Mouse (Mus musculus) liver, postnatal 0 days (tissue): Measurements from ENCODE around the gene Vps25. TPM values are rescaled to one million over a fixed set of nuclear protein-coding genes. Genes with fewer than 3 reads are reported as not detected.
A peak's percentile ranks its signal among the peaks of the same experiment; 100 is the strongest.

Source experiments
- ATAC-seq: fragments of 200-750 bp; cut with Nextera tagmentation; 2 replicates; pipeline ENCODE4 v1.8.0; 2017; ENCODE audit warnings: mild to moderate bottlenecking, moderate library complexity
- DNase-seq: peaks from one replicate; pipeline ENCODE4 v3.0.0-alpha.2; 2016
- H3K27ac ChIP-seq: fragments of 300-500 bp; sonication (generic); 2 replicates; pipeline ENCODE4 v1.5.1; 2014; ENCODE audit warnings: antibody characterized with exemption, moderate library complexity, mild to moderate bottlenecking, low read depth
- H3K27me3 ChIP-seq: fragments of 300-500 bp; sonication (generic); 2 replicates; pipeline ENCODE4 v1.6.1; 2014; ENCODE audit warnings: low read length, control low read depth, mixed read lengths; ENCODE audit not compliant: insufficient read depth
- H3K36me3 ChIP-seq: fragments of 300-500 bp; sonication (generic); replicated peaks from 2 replicates; pipeline ENCODE4 v1.6.1; 2014; ENCODE audit warnings: mild to moderate bottlenecking, control low read depth, low read length, moderate library complexity, mixed read lengths; ENCODE audit not compliant: insufficient read depth
- H3K4me1 ChIP-seq: fragments of 300-500 bp; sonication (generic); 2 replicates; pipeline ENCODE4 v1.6.1; 2014; ENCODE audit warnings: antibody characterized with exemption, mild to moderate bottlenecking, control low read depth; ENCODE audit not compliant: insufficient read depth
- H3K4me2 ChIP-seq: fragments of 300-500 bp; sonication (generic); 2 replicates; pipeline ENCODE4 v1.6.1; 2014; ENCODE audit warnings: low read depth, mild to moderate bottlenecking, low read length, moderate library complexity, mixed read lengths
- H3K4me3 ChIP-seq: fragments of 300-500 bp; sonication (generic); 2 replicates; pipeline ENCODE4 v1.5.1; 2014; ENCODE audit warnings: low read depth, low read length
- H3K9ac ChIP-seq: fragments of 300-500 bp; sonication (generic); replicated peaks from 2 replicates; pipeline ENCODE4 v1.6.1; 2014; ENCODE audit warnings: mild to moderate bottlenecking, moderate library complexity
- H3K9me3 ChIP-seq: fragments of 300-500 bp; sonication (generic); 2 replicates; pipeline ENCODE4 v1.6.1; 2016; ENCODE audit warnings: mild to moderate bottlenecking, control low read depth, low read length, mixed read lengths
- CTCF ChIP-seq: sonication (generic); IDR thresholded peaks from 2 replicates; pipeline ENCODE4 v1.5.1; 2016; ENCODE audit warnings: antibody characterized with exemption, low read depth
- EP300 ChIP-seq: IDR thresholded peaks from 2 replicates; pipeline ENCODE4 v1.6.1; 2016; ENCODE audit warnings: antibody characterized with exemption, low read depth, mild to moderate bottlenecking
- WGBS: fragments of 180-500 bp; shearing (Covaris S2); extraction: QIAGEN DNeasy Blood & Tissue Kit; methylation state at CpG from one replicate; pipeline ENCODE4 v1.1.7; 2014; ENCODE audit not compliant: insufficient replicate concordance; 5-methylcytosine and 5-hydroxymethylcytosine counted together
- polyA plus RNA-seq: library from polyadenylated mRNA; unstranded; fragments of >200 nt; fragmentation: Nextera tagmentation; extraction: Ambion mirVana; gene quantifications from 2 replicates; pipeline ENCODE4 v1.2.1, GENCODE M21; 2015

Gene Vps25
- polyA plus RNA-seq, 1 experiment from 2014 or later, result 75.9 TPM

DNA sequence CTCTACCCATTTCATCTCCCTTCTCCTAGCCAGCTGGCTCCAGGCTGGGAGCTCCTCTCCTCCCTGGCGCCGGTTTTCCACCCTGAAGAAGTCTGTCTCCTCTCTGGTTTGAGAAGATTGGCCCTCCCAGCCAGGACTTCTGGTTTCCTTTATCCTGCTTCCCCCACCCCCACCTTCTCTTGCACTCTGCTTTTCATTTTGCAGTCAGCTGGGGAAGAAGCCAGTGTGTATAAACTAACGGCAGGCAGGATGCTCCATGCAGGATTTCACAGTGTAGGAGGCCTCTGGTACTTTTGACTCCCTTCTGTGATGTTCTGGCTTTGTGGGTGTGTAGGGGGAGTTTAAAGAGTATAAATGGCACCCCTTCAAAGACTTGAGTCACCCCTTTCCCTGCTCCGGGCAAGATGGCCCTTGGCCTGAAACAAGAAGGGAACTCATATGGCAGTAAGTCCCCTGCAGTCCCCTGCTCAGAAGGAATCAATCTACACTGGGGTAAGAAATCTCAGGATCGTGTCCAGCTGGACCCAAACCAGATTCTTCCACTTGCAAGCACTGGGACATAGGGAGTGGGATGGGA lies 15.3 kb upstream of the Vps25 start:
- no peak overlapping the region for H3K4me2 ChIP-seq
- no peak overlapping the region for H3K4me3 ChIP-seq
- H3K27me3 ChIP-seq, result no peaks in the 10 kb centered on the region
- no peak overlapping the region for H3K9ac ChIP-seq
- TF ChIP-seq EP300, result no peak
- no peaks in the 10 kb centered on the region for H3K36me3 ChIP-seq
- 51% methylated on average over 5 of the region's 5 CpGs for WGBS
- ATAC-seq, result no peak
- H3K4me1 ChIP-seq, result no peaks in the 10 kb centered on the region
- DNase-seq, result no peak
- H3K27ac ChIP-seq, result peak overlapping the region; percentile 22; the same call in 1 of the 2 replicates
- H3K9me3 ChIP-seq, result no peaks in the 10 kb centered on the region

GRCm38 (mm10) chr11:101245071-101245470 lies 8.4 kb upstream of the Vps25 start:
- Histone ChIP-seq H3K9ac (no peak overlapping the region), H3K4me3 (no peak overlapping the region), H3K9me3 (no peaks in the 10 kb centered on the region), H3K4me1 (0 out of 2 replicates have a peak, but pooled peaks cover 17% of the 10 kb centered on the region), H3K27me3 (peaks cover 34% of the 10 kb centered on the region), H3K27ac (no peak overlapping the region), H3K4me2 (peak overlapping the region; percentile 64; the same call in 1 of the 2 replicates), H3K36me3 (no peaks in the 10 kb centered on the region)
- WGBS, result 53% methylated on average over 4 of the region's 4 CpGs
- DNase-seq (no peak), ATAC-seq (no peak)
- TF ChIP-seq EP300 (no peak), CTCF (no peak)

DNA sequence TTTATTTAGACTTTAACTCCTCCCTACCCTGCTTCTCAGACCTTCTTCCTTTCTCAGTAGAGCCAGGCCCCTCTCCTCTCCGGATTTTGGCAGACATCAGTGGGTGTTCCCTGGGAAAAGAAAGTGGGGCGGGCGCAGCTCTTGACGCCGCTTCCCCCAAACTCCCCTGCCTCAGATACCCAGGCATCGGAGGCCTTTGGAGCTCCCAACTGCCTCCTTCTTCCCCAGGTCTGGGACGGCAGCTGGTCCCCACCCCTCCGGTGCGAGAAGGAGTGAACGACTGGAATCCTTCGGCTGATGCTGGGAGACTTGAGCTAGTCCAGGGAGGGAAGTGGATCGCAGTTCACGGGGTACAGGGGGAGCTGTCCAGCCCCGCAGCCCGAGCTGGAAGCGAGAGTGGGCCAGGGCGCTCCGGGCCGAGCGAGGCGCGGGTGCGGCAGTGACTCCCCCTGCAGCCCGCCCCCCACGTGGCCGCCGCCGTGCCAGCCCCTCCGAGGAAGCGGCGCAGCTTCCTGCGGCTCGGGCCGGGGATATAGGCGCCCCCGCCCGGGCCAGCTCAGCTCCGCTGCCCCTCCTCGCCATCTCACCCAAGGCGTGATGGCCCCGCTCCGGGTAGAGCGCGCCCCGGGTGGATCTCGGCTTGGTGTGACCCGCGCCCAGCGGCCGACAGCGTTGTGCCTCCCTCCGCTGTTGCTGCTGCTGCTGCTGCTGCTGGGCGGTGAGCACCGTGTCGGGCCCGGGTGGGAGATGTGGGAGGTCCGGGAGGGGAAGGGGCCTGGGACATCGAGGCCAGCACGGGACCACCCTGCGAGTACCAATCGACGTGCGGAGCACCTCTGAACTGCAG lies 7.4 kb upstream of the Vps25 start, which contains the start of gene Ramp2:
Ramp2 (plus strand) TSS at position 174 of the 847 bp plus-strand sequence.
- DNase-seq, result peak; percentile 50
- Histone ChIP-seq H3K4me2 (peak within 1 kb of the TSS; percentile 64), H3K4me1 (0 out of 2 replicates have a peak, but pooled peaks cover 17% of the 10 kb centered on the region), H3K9me3 (no peaks in the 10 kb centered on the region), H3K27me3 (peaks cover 34% of the 10 kb centered on the region), H3K27ac (peak within 1 kb of the TSS; percentile 68), H3K4me3 (peak within 1 kb of the TSS; percentile 38), H3K36me3 (no peaks in the 10 kb centered on the region), H3K9ac (peak within 1 kb of the TSS; percentile 22)
- no peak for TF ChIP-seq EP300
- TF ChIP-seq CTCF, result 0 out of 2 replicates have a peak, but pooled peaks have one; percentile 5
- ATAC-seq, result peak; percentile 58
- whole genome bisulfite sequencing, result 4% methylated on average over 38 of the region's 63 CpGs

DNA sequence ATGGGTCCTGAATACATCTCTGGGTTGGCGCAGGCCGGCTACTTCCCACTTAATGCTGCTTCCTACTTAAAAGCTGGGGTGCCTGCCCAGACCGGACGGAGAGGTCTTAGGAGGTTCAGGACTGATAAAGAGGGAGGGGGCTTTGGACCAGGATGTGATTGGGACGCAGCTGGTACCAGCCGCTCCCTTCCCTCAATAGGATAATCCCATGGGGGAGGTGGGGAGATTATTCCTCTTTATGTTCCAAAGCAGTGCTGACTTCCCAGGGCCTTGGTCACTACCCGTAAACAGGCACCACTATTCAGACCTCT lies 6.8 kb upstream of the Vps25 start:
- H3K4me2 ChIP-seq, result peak overlapping the region; percentile 64
- DNase-seq, result no peak
- H3K27me3 ChIP-seq, result peaks cover 34% of the 10 kb centered on the region
- ATAC-seq, result peak; percentile 28
- WGBS, result 17% methylated on average over 7 of the region's 7 CpGs
- H3K4me1 ChIP-seq, result 0 out of 2 replicates have a peak, but pooled peaks cover 17% of the 10 kb centered on the region
- no peak for TF ChIP-seq EP300
- TF ChIP-seq CTCF, result no peak
- H3K27ac ChIP-seq, result peak overlapping the region; percentile 68
- H3K4me3 ChIP-seq, result peak overlapping the region; percentile 38
- no peaks in the 10 kb centered on the region for H3K36me3 ChIP-seq
- H3K9ac ChIP-seq, result peak overlapping the region; percentile 22
- H3K9me3 ChIP-seq, result no peaks in the 10 kb centered on the region

DNA sequence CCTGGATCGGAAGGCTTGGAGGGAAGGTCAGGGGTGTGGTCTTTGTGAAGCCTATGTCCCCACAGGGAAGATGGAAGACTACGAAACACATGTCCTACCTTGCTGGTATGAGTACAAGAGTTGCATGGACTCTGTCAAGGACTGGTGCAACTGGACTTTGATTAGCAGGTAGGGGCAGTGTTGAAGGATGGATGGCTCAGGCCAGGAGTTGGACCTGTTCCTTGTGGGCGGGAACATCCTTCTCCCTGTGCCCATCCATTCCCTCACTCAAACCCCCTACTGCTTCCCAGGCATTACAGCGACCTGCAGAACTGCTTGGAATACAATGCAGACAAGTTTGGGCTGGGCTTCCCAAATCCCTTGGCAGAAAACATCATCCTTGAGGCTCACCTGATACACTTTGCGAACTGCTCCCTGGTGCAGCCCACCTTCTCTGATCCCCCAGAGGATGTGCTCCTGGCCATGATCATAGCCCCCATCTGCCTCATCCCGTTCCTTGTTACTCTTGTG lies 5.9 kb upstream of the Vps25 start:
- H3K9ac ChIP-seq, result no peak overlapping the region
- WGBS, result 83% methylated on average over 6 of the region's 6 CpGs
- peak overlapping the region; percentile 38; the same call in 1 of the 2 replicates for H3K4me3 ChIP-seq
- TF ChIP-seq CTCF (no peak), EP300 (no peak)
- H3K27ac ChIP-seq, result peak overlapping the region; percentile 9; the same call in 1 of the 2 replicates
- H3K27me3 ChIP-seq, result peaks cover 34% of the 10 kb centered on the region
- H3K9me3 ChIP-seq, result no peaks in the 10 kb centered on the region
- no peaks in the 10 kb centered on the region for H3K36me3 ChIP-seq
- peak overlapping the region; percentile 64; the same call in 1 of the 2 replicates for H3K4me2 ChIP-seq
- DNase-seq (no peak), ATAC-seq (no peak)
- H3K4me1 ChIP-seq, result peaks cover 18% of the 10 kb centered on the region

- peak; percentile 33 for ATAC-seq
- peak; percentile 77 for DNase-seq
- Histone ChIP-seq H3K4me3 (no peak overlapping the region), H3K4me2 (no peak overlapping the region; the same call in 1 of the 2 replicates), H3K9me3 (no peaks in the 10 kb centered on the region), H3K27me3 (peaks cover 34% of the 10 kb centered on the region), H3K36me3 (no peaks in the 10 kb centered on the region), H3K27ac (peak overlapping the region; percentile 9; the same call in 1 of the 2 replicates), H3K4me1 (peaks cover 22% of the 10 kb centered on the region), H3K9ac (no peak overlapping the region)
- TF ChIP-seq CTCF (peak; percentile 83), EP300 (peak; percentile 18; the same call in 1 of the 2 replicates)
- WGBS, result 32% methylated on average over 14 of the region's 14 CpGs
These were observed 5.1 kb upstream of the Vps25 start for GRCm38 (mm10) chr11:101248258-101248994.
